Mouse (Mus musculus) layer of hippocampus, postnatal 14 days (tissue): ENCODE data around the gene Tnfrsf26. TPM values are rescaled to one million over a fixed set of nuclear protein-coding genes. Genes with fewer than 3 reads are reported as not detected.

Experiments
- DNase-seq, 2 experiments: peaks; one replicate each; pipeline ENCODE4 v3.0.0; 2021 to 2022; ENCODE audit warnings: low spot score in 2 of 2, mixed read lengths in 1 of 2
- microRNA-seq, 2 experiments: library from miRNA; unstranded; fragments of <30 nt; microRNA quantifications; one replicate each; pipeline ENCODE4 v1.2.0; 2021
- total RNA-seq, 2 experiments: library from RNA; stranded (reverse); gene quantifications; 2 replicates each; pipeline ENCODE4 v1.2.3; 2021

The Tnfrsf26 gene
- total RNA-seq, 2 experiments from 2014 or later = 0.12 to 0.23 TPM

DNA sequence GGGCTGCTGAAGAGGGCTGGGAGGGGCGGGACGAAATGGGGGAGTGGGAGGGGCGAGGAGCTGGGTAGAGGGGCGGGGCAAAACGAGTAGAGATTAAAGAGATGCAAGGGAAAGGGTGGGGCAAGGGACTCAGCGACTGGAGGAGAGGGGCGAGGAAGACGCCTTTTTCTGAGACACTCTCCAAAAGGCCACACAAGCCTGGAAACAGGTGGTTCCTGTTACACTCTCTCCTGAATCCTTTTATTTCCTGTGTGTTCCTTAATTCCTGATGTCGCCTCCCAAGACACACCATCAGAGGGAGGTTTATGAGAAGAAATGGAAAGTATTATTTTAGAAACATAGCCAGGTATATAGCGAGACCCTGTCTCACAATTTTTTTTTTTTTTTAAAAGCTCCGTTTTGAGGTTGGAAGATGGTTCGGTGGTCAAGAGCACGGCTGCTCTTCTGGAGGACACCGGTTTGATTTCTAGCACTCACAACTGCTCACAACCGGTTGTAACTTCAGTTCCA lies 28.2 kb downstream of the Tnfrsf26 start:
- DNase-seq = no peak

DNA sequence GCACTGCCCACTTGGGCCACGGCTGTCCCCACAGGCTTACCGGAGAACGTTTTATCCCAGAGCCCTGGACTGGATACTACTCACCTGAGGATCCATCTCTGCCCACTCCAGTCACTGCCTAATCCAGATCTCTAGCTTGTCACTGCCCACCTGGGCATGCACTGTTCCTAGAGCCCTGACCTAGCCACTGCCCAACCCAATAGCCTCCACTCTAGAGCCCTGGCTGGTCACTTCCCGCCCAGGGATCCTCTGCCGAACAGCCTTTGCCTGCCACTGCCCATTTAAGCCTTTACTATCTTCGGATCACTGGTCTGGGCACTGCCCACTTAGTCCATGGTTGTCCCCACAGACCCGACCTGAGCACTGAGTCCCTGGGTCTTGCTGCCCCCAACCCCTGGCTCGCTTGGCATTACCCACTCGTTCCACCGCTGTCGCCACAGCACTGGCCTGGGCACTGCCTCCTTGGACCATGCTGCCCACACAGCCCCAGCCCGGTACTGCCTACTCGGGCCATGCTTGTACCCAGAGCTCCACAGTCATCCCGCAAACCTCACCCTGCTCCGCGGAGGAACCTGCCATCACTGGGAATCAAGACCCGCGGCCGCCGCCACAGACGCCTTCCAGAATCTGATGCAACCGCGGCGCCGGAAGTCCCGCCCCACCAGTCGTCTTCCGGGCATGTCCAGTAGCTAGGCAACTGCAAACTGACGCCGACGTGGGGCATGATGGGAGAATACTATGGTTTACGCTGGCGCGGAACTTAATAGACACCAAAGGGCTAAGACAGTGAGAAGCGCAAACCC lies 28.9 kb downstream of the Tnfrsf26 start, which contains the start of gene Cars:
Gene Cars (minus strand): TSS at position 663 of the 803 bp plus-strand sequence.
- peak; percentile 85 to 94 for DNase-seq

DNA sequence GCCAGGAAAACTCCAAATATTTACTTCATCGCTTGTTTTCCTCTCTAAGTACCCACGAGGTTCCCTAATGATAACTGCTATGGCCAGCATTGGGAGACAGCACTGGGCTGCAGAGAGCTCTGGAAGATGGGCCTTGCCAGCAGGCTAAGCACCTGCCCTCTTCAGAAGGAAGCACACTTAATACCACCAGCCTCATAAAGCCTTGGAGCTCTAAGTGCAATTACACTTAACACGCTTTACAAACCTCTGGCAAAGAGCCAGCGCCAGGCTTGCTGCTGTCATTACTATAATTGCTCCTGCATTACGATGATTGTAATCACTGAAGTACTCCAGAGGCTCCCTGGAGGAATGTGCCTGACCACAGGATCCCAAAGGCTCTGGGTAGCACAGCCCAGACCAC lies 33.7 kb downstream of the Tnfrsf26 start:
- DNase-seq = no peak

DNA sequence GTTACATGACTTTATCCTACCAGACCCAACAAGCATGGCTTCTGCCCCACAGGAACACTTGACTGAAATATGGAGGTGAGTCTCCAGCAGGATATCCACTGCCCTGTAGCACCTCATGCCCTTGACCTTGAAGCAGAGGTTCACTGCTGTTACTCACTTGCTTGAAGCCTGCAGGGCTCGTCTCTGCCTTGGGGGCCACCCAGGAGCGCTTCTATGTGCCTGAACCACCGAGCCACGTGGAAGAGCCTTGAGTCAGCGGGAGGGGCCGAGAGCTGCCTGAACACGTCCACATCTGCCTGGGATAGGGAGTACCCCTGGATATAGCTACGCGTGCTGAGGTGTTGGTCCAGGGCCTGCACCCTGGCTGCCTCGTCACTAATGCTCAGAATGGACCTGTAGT lies 36.3 kb downstream of the Tnfrsf26 start:
- DNase-seq = no peak

DNA sequence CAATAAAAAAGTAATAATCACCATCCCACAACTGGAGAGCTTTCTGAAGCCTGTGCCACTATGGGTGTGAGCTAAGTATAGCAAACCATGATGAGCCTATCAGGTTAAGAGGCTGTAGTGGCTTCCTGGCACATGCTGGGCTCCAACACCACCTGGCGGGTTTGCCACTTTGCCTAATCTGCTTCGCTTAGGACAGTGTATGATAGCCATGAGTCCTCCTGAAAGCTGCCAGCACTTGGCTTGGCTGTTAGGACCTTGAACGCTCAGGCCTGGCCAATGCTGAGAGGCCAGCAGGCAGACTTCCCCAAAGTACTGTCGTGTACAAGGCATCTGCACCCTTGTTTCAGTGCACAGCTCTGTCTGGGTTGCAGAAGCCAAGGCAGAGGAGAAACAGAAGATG lies 40.5 kb downstream of the Tnfrsf26 start:
- no peak for DNase-seq

DNA sequence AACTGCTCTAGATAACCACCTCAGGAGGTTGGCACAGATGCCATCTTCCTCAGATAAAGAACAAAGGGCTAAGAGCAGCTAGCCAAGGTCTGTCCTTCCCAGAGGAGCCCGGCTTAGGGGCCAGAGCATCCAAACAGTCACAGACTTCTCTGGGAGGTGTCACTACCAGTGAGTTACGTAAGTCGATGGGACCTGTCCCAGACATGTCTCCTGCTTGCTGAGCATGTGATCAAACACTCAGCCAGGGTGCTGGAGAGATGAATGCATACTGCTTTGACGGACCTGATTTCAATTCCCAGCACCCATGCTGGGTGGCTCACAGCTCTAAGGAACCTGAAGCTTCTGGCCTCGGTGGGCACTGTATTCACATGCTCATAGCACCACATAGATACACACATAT lies 40.9 kb downstream of the Tnfrsf26 start:
- DNase-seq = no peak

DNA sequence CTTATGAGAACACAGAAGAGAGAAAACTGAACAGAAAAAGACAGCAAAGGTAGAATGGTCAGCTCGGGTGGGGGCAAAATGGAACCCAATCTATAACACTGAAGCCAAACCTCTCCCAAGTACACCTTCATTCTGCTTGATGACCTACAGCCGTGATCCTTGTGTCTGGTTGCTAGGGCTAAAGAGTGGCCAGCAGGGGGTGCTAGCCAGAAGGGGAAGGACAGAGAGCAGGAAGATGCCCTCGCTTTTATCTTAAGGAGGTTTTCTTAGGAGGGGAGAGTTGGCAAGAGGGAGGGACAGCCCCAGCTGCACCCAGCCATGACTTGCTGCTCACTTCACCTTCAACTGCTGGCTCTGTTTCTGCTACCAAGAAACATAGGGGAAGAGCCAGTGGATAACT lies 44.6 kb downstream of the Tnfrsf26 start:
- DNase-seq = peak; percentile 16 to 34

DNA sequence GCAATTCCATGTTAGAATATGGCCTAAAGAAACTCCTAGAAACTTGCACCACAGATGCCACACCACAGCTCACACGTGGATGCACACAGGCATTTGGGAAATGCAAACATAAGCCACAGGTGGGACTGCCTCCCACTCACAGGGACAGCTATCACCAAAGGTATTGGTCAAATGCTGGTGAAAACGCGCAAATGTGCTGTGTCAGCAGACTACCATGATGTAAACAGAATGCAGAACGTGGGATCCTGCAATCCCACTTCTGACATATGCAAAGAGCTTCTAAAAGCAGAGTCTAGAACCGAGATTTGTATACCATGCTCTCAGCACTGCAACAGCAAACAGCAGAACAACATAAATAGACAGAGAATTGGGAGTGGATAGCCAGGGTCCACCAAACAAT lies 45.5 kb downstream of the Tnfrsf26 start:
- DNase-seq = no peak

DNA sequence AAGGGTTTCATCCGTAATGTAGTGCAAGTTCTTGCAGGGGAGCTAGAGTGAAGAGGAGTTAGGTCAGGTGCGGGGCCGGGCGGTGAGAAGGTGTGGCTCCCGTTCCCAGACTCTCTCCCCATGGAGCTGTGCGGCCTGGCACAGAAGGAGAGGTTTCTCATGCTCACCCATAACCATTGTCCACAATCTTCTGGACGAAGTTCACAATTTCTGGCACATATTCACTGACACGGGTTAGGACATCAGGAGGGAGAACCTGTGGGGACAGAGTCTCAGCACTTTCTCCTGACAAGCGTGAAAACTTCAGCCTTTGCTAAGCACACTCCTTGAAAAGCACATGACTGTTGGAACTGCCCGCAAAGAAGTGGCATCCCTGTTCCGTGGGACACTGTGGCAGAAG lies 52.8 kb downstream of the Tnfrsf26 start:
- DNase-seq = no peak

DNA sequence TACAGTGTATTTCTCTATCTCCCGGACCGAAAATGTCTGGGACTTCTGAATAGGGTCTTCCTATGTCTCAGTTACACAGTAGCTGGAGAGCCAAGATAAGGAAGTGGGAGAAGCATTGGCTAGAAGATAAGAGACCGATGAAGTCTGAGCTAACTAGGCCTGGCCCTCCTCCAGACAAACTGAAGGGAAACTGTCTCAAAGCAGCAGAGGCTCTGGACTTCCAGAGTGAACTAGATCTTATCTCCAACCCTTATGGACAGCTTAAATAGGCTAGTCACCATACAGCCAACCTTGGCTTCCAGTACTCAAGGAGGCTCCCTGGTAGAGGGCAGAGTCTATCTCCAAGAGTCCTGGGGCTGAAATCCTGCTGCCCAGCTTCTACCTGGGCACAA lies 62.9 kb downstream of the Tnfrsf26 start:
- no peak for DNase-seq

DNA sequence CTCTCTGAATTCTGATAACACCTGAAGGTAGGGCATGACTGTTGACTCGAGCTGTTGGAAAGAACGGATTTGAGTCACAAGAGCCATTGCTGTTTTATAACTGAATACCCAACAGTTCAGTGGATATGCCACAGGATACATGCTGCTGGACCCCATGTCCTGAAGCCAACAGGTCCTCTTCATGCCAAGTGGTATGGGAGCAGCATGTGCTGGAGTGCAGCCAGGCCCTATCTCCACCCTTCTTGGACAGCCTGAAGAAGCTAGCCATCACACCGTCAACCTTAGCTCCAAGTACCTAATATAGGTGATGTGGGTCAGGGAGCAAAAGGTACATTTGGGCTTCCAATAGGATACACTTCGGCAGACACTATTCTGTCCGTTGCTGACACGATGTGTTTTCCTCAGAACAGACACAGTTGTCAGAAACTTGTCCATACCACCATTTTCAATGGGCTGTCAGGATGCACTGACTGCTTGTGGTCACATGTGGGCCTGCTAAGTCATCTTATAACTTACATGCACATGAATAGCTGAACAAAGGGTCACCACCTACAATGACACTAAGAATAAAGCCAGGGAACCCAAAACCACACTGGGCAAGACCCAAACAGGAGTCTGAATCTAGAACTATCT lies 63.4 kb downstream of the Tnfrsf26 start:
- no peak for DNase-seq

DNA sequence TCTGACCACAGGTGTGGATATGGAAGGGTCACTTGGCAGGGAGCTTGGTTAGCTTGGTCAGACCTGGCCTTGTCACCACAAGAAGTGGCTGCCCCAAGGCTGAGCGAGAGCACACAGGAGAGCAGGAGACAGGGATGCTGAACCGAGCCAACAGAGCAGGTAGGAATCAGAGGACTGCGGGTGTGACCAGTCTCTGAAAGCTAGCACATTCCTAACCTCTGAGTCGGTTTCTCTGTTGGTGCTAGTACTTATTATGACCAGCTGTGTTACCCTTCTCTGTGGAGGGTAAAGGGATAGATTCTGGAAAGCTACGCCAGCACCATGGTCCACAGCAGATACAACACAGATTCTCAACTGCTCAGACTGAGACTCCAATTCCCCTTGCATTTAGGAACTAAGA lies 64.7 kb downstream of the Tnfrsf26 start:
- DNase-seq = no peak

Small RNA genes within 50 kb of the gene (microRNA-seq; reads per million reads assigned to microRNA genes)
- gene Mir7064 = 0 to 0.45 reads per million in 2 experiments

Other genes with a start within 250 kb of the Tnfrsf26 start
- 10 to 100 TPM in 1 of 2 experiments, 1 to 10 TPM in 1; 9.7 to 14.5 TPM for gene Cdkn1c, start 167.7 kb downstream of the Tnfrsf26 start, total RNA-seq
- under 1 TPM; 0.21 to 0.36 TPM for gene Slc22a18, start 155.0 kb downstream of the Tnfrsf26 start, total RNA-seq
- not detected for gene Phlda2, start 125.6 kb downstream of the Tnfrsf26 start, total RNA-seq
- 100 to 1,000 TPM; 130 to 138 TPM for gene Nap1l4, start 79.6 kb downstream of the Tnfrsf26 start, total RNA-seq
- gene Cars, start 28.6 kb downstream of the Tnfrsf26 start, total RNA-seq = 10 to 100 TPM; 53.8 to 62.8 TPM
- 1 to 10 TPM; 2.1 to 2.9 TPM for gene Tnfrsf22, start 20.9 kb upstream of the Tnfrsf26 start, total RNA-seq
- gene Tnfrsf23, start 57.1 kb upstream of the Tnfrsf26 start, total RNA-seq = 1 to 10 TPM; 1.3 to 1.6 TPM
- 10 to 100 TPM; 36.3 to 40.9 TPM for gene Osbpl5, start 128.3 kb upstream of the Tnfrsf26 start, total RNA-seq
- not detected for gene Mrgprg, start 138.3 kb upstream of the Tnfrsf26 start, total RNA-seq
- 1 to 10 TPM; 5.5 to 6.1 TPM for gene Mrgpre, start 155.8 kb upstream of the Tnfrsf26 start, total RNA-seq
- 1 to 10 TPM; 5.7 to 6.3 TPM for gene Nadsyn1, start 194.1 kb upstream of the Tnfrsf26 start, total RNA-seq
- gene Dhcr7, start 194.4 kb upstream of the Tnfrsf26 start, total RNA-seq = 10 to 100 TPM; 66.2 to 69.8 TPM
- gene Gm498, start 238.1 kb upstream of the Tnfrsf26 start, total RNA-seq = not detected